Mouse (Mus musculus): Measurements from ENCODE around the gene Rad51ap1. TPM values are rescaled to one million over a fixed set of nuclear protein-coding genes. Genes with fewer than 3 reads are reported as not detected.

The Rad51ap1 gene
- polyA plus RNA-seq, 1 experiment from 2014 or later = 33.6 TPM

- H3K9ac ChIP-seq (ENCODE audit: low read length) = no peak overlapping the region
- no peaks in the 10 kb centered on the region for H3K9me3 ChIP-seq (replicated peaks; ENCODE audit: control insufficient read depth, low read length)
- no peak overlapping the region for H3K4me2 ChIP-seq (ENCODE audit: low read length)
- 86% methylated on average over 8 of the region's 8 CpGs for WGBS
- no peaks in the 10 kb centered on the region for H3K36me3 ChIP-seq (ENCODE audit: control insufficient read depth, insufficient read depth, low read length)
- no peak overlapping the region for H3K27ac ChIP-seq (ENCODE audit: low read depth, low read length)
- no peaks in the 10 kb centered on the region for H3K27me3 ChIP-seq (replicated peaks; ENCODE audit: control insufficient read depth, insufficient read depth, low read length)
- H3K4me3 ChIP-seq (ENCODE audit: low read depth, low read length) = no peak overlapping the region
- ATAC-seq = no peak
- H3K4me1 ChIP-seq (ENCODE audit: control insufficient read depth, insufficient read depth, low read length) = no peaks in the 10 kb centered on the region
- no peak for DNase-seq (ENCODE audit: low spot score)
These were observed 62.3 kb downstream of the Rad51ap1 start for GRCm38 (mm10) chr6:126877118-126877517.

Other genes starting within 250 kb of the Rad51ap1 start
- 6.7 and 9.1 TPM in 2 replicates for gene Kcna6, start 198.9 kb downstream of the Rad51ap1 start, polyA plus RNA-seq (2014; fragmentation: Nextera tagmentation; extraction: Ambion mirVana)
- gene Ndufa9, start 90.5 kb downstream of the Rad51ap1 start, polyA plus RNA-seq (2014; fragmentation: Nextera tagmentation; extraction: Ambion mirVana) = 184 and 204 TPM in 2 replicates
- 0.07 and 0.09 TPM in 2 replicates for gene Akap3, start 86.5 kb downstream of the Rad51ap1 start, polyA plus RNA-seq (2014; fragmentation: Nextera tagmentation; extraction: Ambion mirVana)
- 0.10 TPM in 1 of 2 replicates, not detected in the other for gene Dyrk4, start 17.7 kb downstream of the Rad51ap1 start, polyA plus RNA-seq (2014; fragmentation: Nextera tagmentation; extraction: Ambion mirVana)
- 29.0 and 33.0 TPM in 2 replicates for gene D6Wsu163e, start 375 bp upstream of the Rad51ap1 start, polyA plus RNA-seq (2014; fragmentation: Nextera tagmentation; extraction: Ambion mirVana)
- not detected in 2 replicates for gene Fgf6, start 76.0 kb upstream of the Rad51ap1 start, polyA plus RNA-seq (2014; fragmentation: Nextera tagmentation; extraction: Ambion mirVana)
- gene Fgf23, start 133.3 kb upstream of the Rad51ap1 start, polyA plus RNA-seq (2014; fragmentation: Nextera tagmentation; extraction: Ambion mirVana) = 0.09 and 0.11 TPM in 2 replicates
- 7.4 and 8.1 TPM in 2 replicates for gene Tigar, start 170.0 kb upstream of the Rad51ap1 start, polyA plus RNA-seq (2014; fragmentation: Nextera tagmentation; extraction: Ambion mirVana)
- gene Ccnd2, start 212.6 kb upstream of the Rad51ap1 start, polyA plus RNA-seq (2014; fragmentation: Nextera tagmentation; extraction: Ambion mirVana) = 1,278 and 1,343 TPM in 2 replicates